Mouse (Mus musculus) sigmoid colon, adult 10 weeks (tissue): ENCODE results near the gene Gm21304. TPM values are rescaled to one million over a fixed set of nuclear protein-coding genes. Genes with fewer than 3 reads are reported as not detected.

Source experiments
- polyA plus RNA-seq: library from polyadenylated mRNA; stranded (reverse); fragments of 350-450 nt; fragmentation: Illumina TruSeq; extraction: RNeasy Lipid Tissue Mini Kit (QIAGEN cat#74804); gene quantifications from one replicate; pipeline ENCODE4 v1.2.3, GENCODE M21; 2014; ENCODE audit warnings: low read depth, low replicate concordance

Gm21304 gene
- polyA plus RNA-seq = not detected

GRCm38 (mm10) chr10:104168215-104168614 lies at the start of gene Gm21304:
TSS of gene Gm21304 (plus strand) at chr10:104168515.

DNA sequence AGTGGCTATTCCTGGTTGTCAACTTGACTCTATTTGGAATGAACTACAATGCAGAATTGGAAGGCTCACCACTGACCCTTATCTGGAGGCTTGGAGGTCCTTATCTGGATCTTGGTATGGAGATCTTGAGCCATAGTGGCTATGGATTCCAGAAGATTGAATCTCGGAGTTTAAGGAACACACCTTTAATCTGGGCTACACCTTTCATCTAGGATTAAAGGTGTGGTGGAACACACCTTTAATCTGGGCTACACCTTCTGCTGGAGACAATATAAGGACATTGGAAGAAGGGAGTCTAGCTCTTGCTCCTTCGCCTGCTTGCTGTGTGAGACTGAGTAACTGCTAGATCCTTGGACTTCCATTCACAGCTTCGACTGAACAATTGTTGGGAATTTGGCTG lies 25.6 kb upstream of the Gm21304 start, which contains the start of gene Gm21293:
Gm21293 (plus strand) TSS at position 301 of the 400 bp plus-strand sequence.

DNA sequence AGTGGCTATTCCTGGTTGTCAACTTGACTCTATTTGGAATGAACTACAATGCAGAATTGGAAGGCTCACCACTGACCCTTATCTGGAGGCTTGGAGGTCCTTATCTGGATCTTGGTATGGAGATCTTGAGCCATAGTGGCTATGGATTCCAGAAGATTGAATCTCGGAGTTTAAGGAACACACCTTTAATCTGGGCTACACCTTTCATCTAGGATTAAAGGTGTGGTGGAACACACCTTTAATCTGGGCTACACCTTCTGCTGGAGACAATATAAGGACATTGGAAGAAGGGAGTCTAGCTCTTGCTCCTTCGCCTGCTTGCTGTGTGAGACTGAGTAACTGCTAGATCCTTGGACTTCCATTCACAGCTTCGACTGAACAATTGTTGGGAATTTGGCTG lies 17.1 kb upstream of the Gm21304 start, which contains the start of gene Gm6763:
Gm6763 (plus strand) TSS at position 301 of the 400 bp plus-strand sequence.

DNA sequence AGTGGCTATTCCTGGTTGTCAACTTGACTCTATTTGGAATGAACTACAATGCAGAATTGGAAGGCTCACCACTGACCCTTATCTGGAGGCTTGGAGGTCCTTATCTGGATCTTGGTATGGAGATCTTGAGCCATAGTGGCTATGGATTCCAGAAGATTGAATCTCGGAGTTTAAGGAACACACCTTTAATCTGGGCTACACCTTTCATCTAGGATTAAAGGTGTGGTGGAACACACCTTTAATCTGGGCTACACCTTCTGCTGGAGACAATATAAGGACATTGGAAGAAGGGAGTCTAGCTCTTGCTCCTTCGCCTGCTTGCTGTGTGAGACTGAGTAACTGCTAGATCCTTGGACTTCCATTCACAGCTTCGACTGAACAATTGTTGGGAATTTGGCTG lies 8.6 kb upstream of the Gm21304 start, which contains the start of gene Gm8764:
Gm8764 (plus strand) TSS at position 301 of the 400 bp plus-strand sequence.

GRCm38 (mm10) chr10:104176724-104177123 lies 8.4 kb downstream of the Gm21304 start, which contains the start of gene Gm21312:
TSS of gene Gm21312 (plus strand) at chr10:104177024.

GRCm38 (mm10) chr10:104185233-104185632 lies 16.9 kb downstream of the Gm21304 start, which contains the start of gene Gm20765:
TSS of gene Gm20765 (plus strand) at chr10:104185533.

DNA sequence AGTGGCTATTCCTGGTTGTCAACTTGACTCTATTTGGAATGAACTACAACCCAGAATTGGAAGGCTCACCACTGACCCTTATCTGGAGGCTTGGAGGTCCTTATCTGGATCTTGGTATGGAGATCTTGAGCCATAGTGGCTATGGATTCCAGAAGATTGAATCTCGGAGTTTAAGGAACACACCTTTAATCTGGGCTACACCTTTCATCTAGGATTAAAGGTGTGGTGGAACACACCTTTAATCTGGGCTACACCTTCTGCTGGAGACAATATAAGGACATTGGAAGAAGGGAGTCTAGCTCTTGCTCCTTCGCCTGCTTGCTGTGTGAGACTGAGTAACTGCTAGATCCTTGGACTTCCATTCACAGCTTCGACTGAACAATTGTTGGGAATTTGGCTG lies 25.4 kb downstream of the Gm21304 start, which contains the start of gene Gm4340:
Gm4340 (plus strand) TSS at position 301 of the 400 bp plus-strand sequence.

Other genes with a start within 250 kb of the Gm21304 start
- gene Gm21293, start 25.5 kb upstream of the Gm21304 start, polyA plus RNA-seq = not detected
- not detected for gene Gm6763, start 17.0 kb upstream of the Gm21304 start, polyA plus RNA-seq
- not detected for gene Gm8764, start 8.5 kb upstream of the Gm21304 start, polyA plus RNA-seq
- gene Gm21312, start 8.5 kb downstream of the Gm21304 start, polyA plus RNA-seq = not detected
- gene Gm20765, start 17.0 kb downstream of the Gm21304 start, polyA plus RNA-seq = not detected
- not detected for gene Gm4340, start 25.5 kb downstream of the Gm21304 start, polyA plus RNA-seq